Mouse (Mus musculus) adrenal gland, postnatal 36 days (tissue): ENCODE results near the gene Dhx32. TPM values are rescaled to one million over a fixed set of nuclear protein-coding genes. Genes with fewer than 3 reads are reported as not detected.
A peak's percentile ranks its signal among the peaks of the same experiment; 100 is the strongest.

ENCODE experiments used
- DNase-seq, 2 experiments: peaks; one replicate each; pipeline ENCODE4 v3.0.0; 2021; ENCODE audit warnings: mixed read lengths in 1 of 2
- long read RNA-seq, 2 experiments: library from polyadenylated mRNA; stranded (forward); transcript quantifications; one replicate each; pipeline ENCODE4 v2.0.0; 2021; ENCODE audit warnings: borderline sequencing depth in 2 of 2
- total RNA-seq, 2 experiments: library from RNA; stranded (reverse); gene quantifications; 2 replicates each; pipeline ENCODE4 v1.2.3; 2021

Dhx32 gene
- 10 to 100 TPM; 57.7 to 62.5 TPM for total RNA-seq
- long read RNA-seq, experiment 1, transcript Dhx32-201 (12 exons, 2,955 nt) = major isoform, 78 of 103 reads
- long read RNA-seq, experiment 1, partial matches to known transcripts = 8 of 103 reads
- long read RNA-seq, experiment 1, other reads (novel, unspliced or antisense) = 14 of 103 reads
- long read RNA-seq, experiment 2, transcript Dhx32-201 (12 exons, 2,955 nt) = major isoform, 21 of 23 reads
- long read RNA-seq, experiment 2, partial matches to known transcripts = 1 of 23 reads
- long read RNA-seq, experiment 2, other reads (novel, unspliced or antisense) = 0 of 23 reads

DNA sequence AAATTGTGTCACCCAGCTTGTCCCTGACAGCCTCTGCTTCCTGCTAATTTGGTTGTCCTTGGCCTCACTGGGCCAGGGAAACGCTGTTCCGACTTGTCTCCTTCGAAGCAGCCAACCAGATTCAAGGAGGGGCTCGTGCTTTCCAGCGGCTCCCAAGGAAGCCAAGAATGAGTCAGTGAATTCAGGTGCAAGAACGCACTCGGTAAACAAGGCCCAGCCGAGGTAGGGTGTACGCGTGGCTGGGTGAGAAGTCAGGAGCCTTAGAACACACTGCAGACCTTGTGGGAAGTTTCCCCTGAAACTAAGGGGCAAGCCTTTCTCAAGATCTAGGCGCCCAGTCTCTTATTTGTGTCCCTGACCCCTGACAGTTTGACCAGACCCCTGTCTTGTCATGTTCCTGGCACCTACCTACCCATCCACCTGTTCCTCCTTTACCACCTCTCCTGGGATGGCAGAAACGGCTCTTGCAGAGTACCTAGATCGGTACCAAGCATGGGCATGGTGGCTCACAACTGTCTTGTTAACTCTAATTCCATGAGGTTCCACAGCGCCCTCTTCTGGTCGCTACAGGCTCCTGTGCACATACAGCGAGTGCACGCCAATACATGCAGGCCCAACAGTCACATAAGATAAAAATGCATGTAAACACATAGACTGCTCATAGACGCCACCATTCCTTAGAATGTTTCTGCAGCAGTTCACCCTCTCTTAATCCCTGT, at the start of gene Dhx32:
TSS of gene Dhx32 (minus strand) at position 10 of the 719 bp plus-strand sequence.
- peak; percentile 88 to 89 for DNase-seq

DNA sequence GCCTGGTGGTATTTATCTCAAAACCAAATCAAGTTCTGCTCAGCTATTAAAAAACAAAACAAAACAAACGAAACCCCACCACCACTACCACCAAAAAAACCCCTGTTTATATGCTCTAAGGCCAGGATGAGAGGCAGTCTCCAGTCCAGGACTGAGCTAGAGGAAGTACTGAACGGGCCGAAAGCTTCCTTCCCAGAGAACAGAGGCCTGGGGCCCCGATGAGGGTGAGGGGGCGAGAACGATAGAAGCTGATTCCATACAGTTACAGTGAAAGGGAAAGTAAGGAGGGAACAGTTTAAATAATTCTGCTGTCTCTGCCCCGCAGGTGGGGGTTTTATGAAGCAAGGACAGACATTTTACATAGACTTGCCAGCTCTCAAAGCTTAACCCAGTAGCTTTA, 47.1 kb upstream of the Dhx32 start:
- DNase-seq = no peak

DNA sequence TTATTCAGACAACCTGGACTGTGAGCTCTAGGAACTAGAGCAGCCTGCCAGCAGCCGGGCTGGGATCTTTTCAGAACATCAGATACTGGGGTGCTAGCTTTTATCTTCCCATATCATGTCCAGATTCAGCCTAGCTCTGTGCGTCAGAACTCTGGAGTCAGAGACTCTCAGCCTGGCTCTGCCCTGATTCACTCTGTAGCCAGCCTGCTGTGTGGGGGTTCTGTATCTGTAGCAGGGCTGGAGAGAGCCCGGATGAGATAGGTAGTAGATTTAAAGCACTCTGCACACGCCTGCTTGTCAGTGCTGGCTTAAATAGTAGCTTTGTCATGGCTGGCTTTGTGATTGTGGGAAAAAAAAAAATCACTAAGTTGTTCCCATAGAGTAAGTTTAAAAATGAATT, 46.0 kb upstream of the Dhx32 start:
- DNase-seq = no peak

DNA sequence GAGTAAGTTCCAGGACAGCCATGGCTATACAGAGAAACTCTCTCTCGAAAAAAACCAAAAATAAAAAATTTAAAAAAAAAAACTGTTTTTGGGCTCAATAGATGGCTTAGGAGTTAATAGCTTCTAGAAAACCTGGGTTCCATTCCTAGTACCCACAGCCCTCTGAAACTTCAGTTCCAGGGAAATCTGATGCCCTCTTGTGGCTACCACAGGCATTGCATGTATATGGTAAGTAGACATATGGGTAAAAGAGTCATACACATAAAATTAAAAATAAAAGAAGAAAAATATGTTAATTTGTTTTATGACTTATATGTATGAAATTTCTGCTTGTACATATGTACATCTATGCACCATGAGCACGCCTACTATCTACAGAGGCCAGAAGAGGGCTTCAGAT, 42.1 kb upstream of the Dhx32 start:
- peak in 1 of 2 experiments; percentile 28 for DNase-seq

DNA sequence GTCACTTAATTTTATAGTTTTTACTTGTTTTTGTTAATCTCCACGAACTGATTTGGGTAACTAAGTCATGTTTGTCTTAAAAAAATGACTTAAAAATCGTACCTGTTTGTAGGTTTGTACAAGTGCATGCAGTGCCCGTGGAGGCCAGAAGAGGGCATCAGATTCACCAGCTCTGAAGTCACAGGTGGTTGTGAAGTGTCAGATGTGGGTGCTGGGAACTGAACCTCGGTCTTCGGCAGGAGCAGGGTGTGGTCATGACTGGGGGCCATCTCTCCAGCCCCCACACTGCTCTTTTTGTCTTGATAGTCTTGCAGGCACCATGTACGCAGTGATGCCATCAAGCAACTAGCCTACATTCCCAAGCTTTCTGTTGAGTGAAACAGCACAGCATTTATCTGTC, 41.2 kb upstream of the Dhx32 start:
- no peak for DNase-seq

DNA sequence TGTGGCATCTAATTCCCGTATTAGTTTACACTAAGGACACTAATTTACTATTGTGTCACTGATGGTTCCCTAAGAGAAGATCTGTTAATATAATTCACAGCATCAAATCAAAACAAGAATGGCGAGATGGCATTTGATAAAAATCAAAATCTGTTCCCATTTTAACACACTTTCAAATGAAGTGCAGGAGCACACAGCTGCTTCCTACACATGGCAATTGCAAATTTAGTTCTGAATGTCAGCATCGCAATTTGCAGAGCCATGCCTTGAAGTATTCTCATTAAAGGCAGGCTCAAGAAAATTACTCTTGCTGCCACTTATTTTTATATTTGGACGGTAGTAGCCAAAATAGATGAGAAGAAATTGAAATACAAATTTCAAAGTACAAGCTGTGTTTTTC, 30.8 kb upstream of the Dhx32 start:
- DNase-seq = no peak

DNA sequence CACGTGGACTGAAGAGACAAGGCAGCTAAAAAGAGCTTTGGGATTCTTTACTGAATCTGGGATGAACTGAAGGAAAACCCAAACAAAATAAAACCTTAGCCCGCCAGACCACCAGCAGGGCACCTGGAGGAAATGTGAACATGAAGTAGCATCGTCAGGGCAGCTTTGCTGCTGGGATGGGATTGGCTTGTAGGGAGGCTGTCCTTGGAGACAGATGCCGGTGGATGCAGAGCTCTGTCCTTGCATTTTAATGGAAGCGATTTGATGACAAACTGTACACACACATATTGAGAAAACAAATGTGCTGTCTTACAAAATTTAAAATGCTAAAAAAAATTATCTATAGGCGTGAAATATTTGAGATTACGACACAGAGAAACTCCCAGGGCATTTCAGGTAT, 30.4 kb upstream of the Dhx32 start:
- DNase-seq = no peak

DNA sequence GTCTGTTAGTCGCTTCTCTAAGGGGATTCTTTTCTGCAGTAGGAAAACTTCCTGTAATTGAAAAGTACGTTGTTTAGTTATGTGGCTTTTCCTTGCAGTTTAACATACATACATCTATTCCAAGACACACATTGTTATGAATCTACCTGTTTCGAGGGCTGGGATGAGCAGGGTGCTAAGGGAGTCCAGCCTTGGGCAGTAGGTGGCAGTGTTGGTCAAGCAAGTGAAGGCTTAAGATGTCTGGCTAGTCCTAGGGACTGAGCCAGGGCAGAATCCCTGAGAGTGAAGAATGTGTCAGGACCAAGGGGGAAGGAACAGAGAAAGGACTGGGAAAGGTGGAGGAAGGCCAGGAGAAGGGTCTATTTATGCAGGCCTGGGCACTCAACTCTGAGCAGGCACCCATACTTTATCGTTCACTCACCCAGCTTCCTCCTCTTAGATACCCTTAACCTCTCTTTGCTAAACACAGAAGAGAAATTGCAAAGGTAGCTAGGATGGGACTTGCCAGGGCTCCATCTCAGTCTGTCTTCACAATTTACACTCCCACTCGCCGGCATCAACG, 23.2 kb upstream of the Dhx32 start:
- DNase-seq = peak; percentile 72 to 77

DNA sequence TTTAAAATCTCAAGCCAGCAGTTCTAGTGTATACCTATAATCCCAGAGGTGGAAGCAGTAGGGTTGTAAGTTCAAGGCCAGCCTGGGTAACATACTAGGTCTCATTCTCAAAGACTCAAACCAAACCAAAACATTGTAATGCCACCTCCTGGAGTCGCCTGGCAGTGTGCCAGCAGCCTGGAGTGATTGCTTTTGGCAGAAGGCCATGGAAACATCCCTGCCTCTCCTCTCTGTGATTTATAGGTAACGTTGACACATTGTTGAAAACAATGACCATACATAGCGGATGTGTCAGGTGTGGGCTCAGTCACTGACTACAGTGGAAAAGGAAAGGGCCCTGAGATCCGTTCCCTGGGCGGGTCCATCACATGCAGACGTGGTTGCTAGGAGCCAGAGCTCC, 19.3 kb upstream of the Dhx32 start:
- DNase-seq = peak; percentile 26 to 38

DNA sequence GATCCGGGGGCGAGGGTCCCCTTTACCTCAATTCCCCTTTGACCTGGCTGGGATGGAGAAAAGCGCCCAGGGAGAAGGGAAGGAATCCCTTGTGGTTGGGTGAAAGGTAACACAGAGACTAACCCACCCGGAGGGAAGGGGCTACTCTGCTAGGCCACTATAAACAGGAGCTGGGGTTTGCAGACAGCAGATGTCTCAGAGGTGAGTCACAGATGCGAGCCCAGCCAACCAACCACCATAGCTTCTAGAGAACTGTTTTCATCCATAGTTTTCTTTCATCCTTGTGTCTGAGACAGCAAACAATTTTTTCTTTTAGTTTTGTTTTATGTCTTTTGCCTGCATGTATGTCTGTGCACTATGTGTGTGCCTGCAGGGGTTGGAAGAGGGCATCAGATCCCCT, 17.4 kb upstream of the Dhx32 start:
- no peak for DNase-seq

DNA sequence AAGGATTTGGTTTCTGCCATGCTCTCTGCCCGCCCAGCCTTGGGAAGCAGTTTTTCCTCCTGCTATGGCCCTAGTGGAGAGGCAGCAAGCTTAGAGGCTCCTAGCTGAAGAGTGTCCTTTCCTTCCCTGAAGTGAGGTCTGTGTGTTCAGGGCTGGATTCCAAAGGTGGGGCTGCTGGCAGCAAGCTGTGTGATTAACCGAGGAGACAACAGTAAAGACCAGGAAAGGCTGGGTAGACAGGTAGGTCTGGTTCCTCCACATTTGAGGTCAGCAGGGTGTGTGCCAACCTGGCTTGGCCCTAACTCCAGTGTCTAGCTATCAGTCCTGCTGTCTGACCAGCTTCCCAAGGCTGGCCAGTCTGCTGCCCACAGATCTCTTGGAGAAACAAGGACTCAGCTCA, 12.2 kb upstream of the Dhx32 start:
- DNase-seq = no peak

DNA sequence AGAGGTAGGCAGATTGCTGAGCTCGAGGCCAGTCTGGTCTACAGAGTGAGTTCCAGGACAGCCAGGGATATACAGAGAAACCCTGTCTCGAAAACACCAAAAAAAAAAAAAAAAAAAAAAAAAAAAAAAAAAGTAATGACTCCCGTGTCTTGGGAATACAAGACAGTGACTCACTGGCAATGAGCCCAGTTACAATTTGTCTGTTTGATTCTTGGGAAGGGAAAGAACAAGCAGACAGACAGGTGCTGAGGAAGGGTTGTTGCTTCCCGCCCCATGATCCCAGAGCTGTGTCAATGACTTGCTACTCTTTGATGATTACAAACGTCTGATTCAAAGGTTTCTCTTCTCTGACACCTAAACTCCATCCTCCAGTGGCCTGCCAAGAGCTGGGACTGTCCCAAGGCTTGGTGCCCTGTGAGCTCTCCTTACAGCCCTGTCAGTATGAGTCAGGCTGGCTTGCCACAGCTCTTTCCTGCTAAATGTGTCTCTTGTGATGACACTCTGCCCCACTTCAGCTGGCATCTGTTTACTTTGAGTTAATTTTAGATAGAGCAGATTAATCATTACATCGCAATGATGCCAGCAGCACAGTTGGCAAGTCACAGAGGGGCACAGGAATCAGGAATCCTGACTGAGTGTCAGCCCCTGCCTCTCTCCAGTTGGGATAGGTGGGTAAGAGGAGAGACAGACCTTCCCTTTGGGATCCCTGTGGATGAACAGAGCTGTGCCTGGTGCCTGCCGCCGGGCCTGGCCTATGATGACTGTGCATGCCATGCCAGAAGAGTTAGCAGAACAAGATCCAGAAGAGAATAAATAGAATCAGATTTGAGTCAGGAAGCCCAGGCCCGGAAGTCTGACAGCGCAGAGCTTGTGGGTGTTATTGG, 11.0 kb upstream of the Dhx32 start:
- peak; percentile 66 to 82 for DNase-seq

DNA sequence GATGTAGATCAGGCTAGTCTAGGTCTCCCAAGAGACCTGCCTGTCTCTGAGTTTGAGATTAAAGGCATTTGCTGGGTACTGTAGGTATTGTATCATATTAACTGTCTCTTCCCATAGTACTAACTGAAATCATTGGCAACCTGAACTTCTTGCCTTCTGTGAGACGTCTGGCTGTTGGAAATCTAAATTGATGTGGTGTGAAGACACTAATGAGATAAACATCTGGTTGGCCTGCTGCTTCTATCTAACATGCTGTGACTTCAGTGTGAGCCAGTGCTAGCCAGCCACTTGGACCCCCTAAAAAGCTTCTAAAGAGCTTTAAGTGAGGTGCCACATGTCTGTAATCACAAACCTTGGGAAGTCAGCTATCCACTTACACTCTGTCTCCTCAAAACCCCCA, 10.2 kb upstream of the Dhx32 start:
- DNase-seq = no peak

DNA sequence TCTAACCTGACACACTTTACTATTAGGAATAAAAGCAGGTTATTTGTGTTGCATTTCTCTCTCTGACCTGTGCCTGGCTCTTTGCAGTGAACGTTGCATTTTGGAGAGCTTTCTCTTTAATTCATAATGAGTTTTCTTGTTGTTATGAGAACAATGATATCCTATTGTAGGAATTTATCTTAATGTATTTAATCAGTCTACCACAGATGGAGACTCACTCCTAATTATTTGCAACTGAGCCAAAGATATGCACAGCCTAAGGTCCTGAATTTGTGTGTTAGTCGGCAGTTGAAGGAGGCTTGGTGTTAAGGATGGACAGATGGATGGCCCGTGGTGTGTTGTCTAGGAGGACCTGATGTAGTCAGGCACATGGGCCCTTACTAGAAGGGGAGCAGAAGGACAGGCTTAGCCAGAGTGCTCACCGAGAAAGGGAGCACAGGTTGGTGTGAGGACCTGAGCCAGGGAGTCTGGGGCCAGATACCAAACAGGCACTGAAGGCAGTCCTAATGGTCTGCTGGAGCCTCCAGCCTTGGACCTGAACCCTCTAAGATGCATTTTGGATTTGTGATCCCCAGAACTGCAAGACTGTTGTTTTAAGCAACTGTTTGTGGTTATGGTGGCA, 8.2 kb upstream of the Dhx32 start:
- DNase-seq = no peak

DNA sequence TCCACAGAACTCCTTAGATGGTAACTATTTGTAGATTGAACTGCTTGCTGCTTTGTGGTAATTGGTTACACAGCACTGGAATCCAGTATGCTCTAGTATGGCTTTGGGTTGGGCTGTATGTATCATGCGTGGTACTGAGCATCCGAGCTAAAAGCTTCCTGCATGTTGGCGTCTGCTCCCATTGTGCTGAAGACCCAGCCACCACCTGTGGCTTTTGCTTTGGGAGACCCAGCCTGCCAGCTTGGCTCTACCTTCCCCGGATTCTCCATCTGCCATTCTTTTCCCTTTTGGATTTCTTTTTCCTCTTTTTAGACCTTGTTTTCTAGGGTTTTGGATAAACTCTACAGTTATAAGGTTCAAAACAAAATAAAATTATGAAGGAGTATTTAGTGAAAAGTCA, 7.6 kb upstream of the Dhx32 start:
- DNase-seq = no peak

DNA sequence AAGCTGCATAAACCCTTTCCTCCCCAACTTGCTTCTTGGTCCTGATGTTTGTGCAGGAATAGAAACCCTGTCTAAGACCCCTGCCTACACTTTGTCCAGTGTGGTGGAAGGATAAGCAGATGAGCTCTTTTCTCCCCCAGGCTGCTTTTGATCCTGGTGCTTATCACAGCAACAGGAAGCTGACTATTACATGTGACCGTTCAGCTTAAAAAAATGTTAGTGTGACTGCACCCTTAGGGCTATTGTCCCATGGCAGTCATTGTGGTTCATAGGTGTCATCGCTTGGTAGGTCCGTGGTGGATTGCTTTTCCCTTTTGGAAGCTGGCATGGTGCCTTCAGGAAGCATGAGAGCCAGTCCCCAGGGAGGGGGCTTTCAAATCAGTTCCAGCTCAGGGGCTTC, 5.6 kb upstream of the Dhx32 start:
- no peak for DNase-seq

DNA sequence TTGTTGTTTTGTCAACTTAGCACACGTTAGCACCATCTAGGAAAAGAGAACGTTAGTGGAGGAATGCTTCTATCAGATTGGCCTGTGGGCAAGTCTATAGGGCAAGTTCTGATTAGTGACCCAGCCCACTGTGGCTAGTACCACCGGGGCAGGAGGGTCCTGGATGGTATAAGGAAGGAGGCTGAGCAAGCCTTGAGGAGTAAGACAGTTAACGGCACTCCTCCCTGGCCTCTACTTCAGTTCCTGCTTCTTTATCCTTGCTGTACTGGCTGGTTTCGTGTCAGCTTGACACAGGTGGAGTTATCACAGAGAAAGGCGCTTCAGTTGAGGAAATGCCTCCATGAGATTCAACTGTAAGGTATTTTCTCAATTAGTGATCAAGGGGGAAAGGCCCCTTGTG, 5.0 kb upstream of the Dhx32 start:
- DNase-seq = no peak

DNA sequence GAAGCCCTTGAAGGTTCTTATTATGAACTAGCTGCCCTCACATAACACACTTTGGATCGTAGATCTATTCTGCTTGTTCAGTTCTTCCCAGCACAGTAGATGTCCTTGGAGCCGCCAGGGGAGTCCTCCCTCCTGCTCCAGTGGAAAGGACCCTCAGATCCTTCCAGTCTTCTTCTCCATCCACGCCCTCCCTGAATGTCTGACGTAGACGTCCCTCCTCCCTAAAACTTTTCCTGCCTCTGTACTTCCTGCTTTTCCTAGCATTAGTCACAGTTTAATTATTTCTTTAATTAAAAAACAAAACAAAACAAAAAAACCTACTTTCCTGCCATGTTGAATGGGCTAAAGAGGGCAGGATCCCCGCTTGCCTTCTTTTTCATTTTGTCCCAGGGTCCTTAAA, 535 bp downstream of the Dhx32 start:
- DNase-seq = no peak

DNA sequence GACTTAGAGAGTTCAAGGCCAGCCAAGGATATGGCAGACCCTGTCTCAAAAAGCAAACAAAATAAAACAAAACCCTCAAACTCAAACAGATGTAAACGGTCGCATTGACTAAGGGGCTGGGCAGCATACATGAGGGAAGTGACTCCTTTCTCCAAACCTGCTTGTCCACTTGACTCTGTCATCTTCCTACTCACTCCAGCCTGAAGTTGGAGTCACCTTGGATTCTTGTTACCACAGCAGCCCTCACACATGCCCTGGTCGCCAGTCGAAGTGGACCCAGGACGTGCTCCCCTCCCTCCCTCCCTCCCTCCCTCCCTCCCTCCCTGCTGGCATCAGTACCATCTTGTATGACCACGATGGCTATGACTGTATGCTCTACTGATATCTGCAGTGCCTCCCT, 943 bp downstream of the Dhx32 start:
- DNase-seq = no peak

DNA sequence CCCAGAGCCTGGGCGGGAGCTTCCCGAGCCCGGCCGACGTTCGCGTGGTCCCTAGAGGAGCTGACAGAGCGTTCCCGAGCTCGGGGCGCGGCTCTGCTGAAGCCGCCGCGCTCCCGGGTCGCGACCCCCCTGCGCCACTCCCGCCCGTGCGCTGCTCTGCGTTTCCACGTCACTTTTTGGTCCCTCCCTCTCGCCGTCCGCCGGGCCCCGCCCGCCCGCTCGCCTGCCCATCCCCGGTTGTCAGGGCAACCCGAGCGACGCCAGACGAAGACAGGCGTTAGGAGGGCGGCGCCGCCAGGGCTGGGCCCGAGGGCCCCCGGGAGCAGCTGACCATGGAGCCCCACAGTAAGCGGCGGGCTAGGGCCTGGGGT, 5.9 kb downstream of the Dhx32 start, which contains the start of gene Fank1:
TSS of gene Fank1 (plus strand) at position 236 of the 371 bp plus-strand sequence.
- DNase-seq = peak; percentile 93 to 96

DNA sequence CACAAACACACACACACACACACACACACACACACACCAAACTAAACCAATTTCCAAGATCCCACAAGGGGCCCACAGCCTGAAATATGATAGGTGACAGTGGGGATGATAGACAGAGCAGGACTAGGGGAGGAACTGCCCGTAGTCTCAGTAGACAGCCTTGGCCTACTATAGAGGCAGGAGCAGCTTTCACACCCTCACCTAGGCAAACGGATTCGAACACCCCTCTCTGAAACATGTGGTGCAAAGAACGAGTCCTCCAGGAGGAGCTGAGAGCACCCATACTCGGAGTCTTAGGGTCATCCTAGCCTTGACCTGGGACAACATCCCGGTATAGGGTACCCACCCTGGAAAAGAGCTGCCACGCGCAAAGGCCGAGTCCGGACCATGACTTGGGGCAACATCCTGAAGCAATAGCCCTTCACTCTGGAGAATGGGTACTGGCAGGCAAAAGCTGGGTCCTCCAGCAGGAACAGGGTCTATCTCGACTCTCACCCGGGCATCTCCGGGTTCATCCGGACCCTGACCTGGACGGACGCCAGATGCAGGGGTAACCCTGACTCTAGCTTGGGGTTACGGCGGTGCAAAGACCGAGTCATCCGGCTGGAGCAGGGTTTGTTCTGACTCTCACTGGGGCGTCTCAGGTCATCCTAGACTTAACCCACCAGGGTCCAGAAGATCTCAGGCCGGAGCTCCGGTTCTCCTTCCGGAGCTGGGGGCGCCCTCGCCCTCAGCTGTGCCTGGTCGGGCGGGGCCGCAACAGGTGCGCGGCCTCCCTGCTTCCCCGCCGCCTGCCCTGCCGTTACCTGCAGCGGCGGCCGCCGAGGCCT, 6.5 kb downstream of the Dhx32 start:
- DNase-seq = peak; percentile 51 to 62
